Mouse (Mus musculus): ENCODE data around the gene Il7r.

- no peak for TF ChIP-seq CTCF (IDR thresholded peaks at IDR 0.05; ENCODE audit: low read depth)
- TF ChIP-seq EP300 (optimal IDR thresholded peaks at IDR 0.05): no peak
Observed at GRCm38 (mm10) chr15:9526412-9526811, 3.6 kb downstream of the Il7r start.
